Mouse (Mus musculus) G1E-ER4 (cell line): ENCODE data around the gene Frem2. TPM values are rescaled to one million over a fixed set of nuclear protein-coding genes. Genes with fewer than 3 reads are reported as not detected.

Experiments used
- GATA1 ChIP-seq: IDR thresholded peaks from one replicate; pipeline ENCODE4 v1.8.0; 2012; ENCODE audit warnings: low read length, inconsistent platforms
- polyA plus RNA-seq: library from polyadenylated mRNA; stranded (reverse); fragments of >175 nt; gene quantifications from 2 replicates; pipeline ENCODE4 v1.2.3, GENCODE M21; 2012

The Frem2 gene
- polyA plus RNA-seq, 1 experiment: not detected

- TF ChIP-seq GATA1: no peak
These were observed 76.4 kb downstream of the Frem2 start for GRCm38 (mm10) chr3:53580596-53581254.

- TF ChIP-seq GATA1: no peak
These were observed 77.9 kb downstream of the Frem2 start for GRCm38 (mm10) chr3:53579121-53579704.

GRCm38 (mm10) chr3:53576320-53577116 lies 80.6 kb downstream of the Frem2 start:
- TF ChIP-seq GATA1: no peak

- TF ChIP-seq GATA1: no peak
These were observed 83.0 kb downstream of the Frem2 start for GRCm38 (mm10) chr3:53574123-53574522.

- TF ChIP-seq GATA1: no peak
These were observed 85.5 kb downstream of the Frem2 start for GRCm38 (mm10) chr3:53571663-53572062.

- TF ChIP-seq GATA1: no peak
These were observed 92.6 kb downstream of the Frem2 start for GRCm38 (mm10) chr3:53564521-53564920.

GRCm38 (mm10) chr3:53563746-53564145 lies 93.4 kb downstream of the Frem2 start:
- no peak for TF ChIP-seq GATA1

GRCm38 (mm10) chr3:53561813-53562212 lies 95.3 kb downstream of the Frem2 start:
- TF ChIP-seq GATA1: no peak

GRCm38 (mm10) chr3:53559056-53559455 lies 98.1 kb downstream of the Frem2 start:
- no peak for TF ChIP-seq GATA1

- no peak for TF ChIP-seq GATA1
These were observed 98.9 kb downstream of the Frem2 start for GRCm38 (mm10) chr3:53558230-53558629.

GRCm38 (mm10) chr3:53557388-53558214 lies 99.6 kb downstream of the Frem2 start:
- no peak for TF ChIP-seq GATA1

GRCm38 (mm10) chr3:53555031-53555952 lies 101.9 kb downstream of the Frem2 start:
- no peak for TF ChIP-seq GATA1

GRCm38 (mm10) chr3:53552691-53553090 lies 104.5 kb downstream of the Frem2 start:
- no peak for TF ChIP-seq GATA1

GRCm38 (mm10) chr3:53532091-53532490 lies 125.1 kb downstream of the Frem2 start:
- peak; percentile 65 for TF ChIP-seq GATA1

GRCm38 (mm10) chr3:53530305-53530704 lies 126.8 kb downstream of the Frem2 start:
- TF ChIP-seq GATA1: no peak

GRCm38 (mm10) chr3:53525737-53526136 lies 131.4 kb downstream of the Frem2 start:
- TF ChIP-seq GATA1: no peak
